Mouse (Mus musculus) kidney, postnatal 36 days (tissue): ENCODE measurements around the gene Hoxc4.

Experiments
- DNase-seq, 2 experiments: peaks; one replicate each; pipeline ENCODE4 v3.0.0; 2021 to 2022; ENCODE audit warnings: mixed read lengths in 2 of 2

Hoxc4 gene

GRCm38 (mm10) chr15:102990461-102991397 is 28.0 kb upstream of the Hoxc4 start, which contains the start of gene Hoxc8:
Gene Hoxc8 (plus strand): TSS chr15:102990607.
- DNase-seq: peak in 1 of 2 experiments; percentile 69

GRCm38 (mm10) chr15:102991782-102992181 is 27.0 kb upstream of the Hoxc4 start:
- DNase-seq: no peak

GRCm38 (mm10) chr15:102992206-102992605 is 26.5 kb upstream of the Hoxc4 start:
- DNase-seq: no peak

GRCm38 (mm10) chr15:102992863-102993262 is 25.9 kb upstream of the Hoxc4 start:
- no peak for DNase-seq

- no peak for DNase-seq
Measured at GRCm38 (mm10) chr15:102996548-102996947, 22.2 kb upstream of the Hoxc4 start.

GRCm38 (mm10) chr15:102997431-102997830 is 21.3 kb upstream of the Hoxc4 start:
- no peak for DNase-seq

- peak; percentile 61 to 80 for DNase-seq
Measured at GRCm38 (mm10) chr15:102997939-102998355, 20.8 kb upstream of the Hoxc4 start, which contains the start of gene Hoxc6. Gene Hoxc6 (plus strand): TSS chr15:102998257.

GRCm38 (mm10) chr15:102998608-102999182 is 20.0 kb upstream of the Hoxc4 start:
- no peak for DNase-seq

- DNase-seq: peak; percentile 92 to 94
Measured at GRCm38 (mm10) chr15:102999183-102999831, 19.4 kb upstream of the Hoxc4 start.

- DNase-seq: peak in 1 of 2 experiments; percentile 54
Measured at GRCm38 (mm10) chr15:102999955-103000354, 18.8 kb upstream of the Hoxc4 start.

- DNase-seq: no peak
Measured at GRCm38 (mm10) chr15:103000501-103000901, 18.2 kb upstream of the Hoxc4 start.

- no peak for DNase-seq
Measured at GRCm38 (mm10) chr15:103001370-103001769, 17.4 kb upstream of the Hoxc4 start.

- DNase-seq: peak in 1 of 2 experiments; percentile 70
Measured at GRCm38 (mm10) chr15:103002156-103002555, 16.6 kb upstream of the Hoxc4 start.

GRCm38 (mm10) chr15:103002821-103003448 is 15.8 kb upstream of the Hoxc4 start:
- DNase-seq: peak in 1 of 2 experiments; percentile 51

- DNase-seq: peak in 1 of 2 experiments; percentile 56
Measured at GRCm38 (mm10) chr15:103005308-103005707, 13.4 kb upstream of the Hoxc4 start.

- DNase-seq: no peak
Measured at GRCm38 (mm10) chr15:103005797-103006196, 12.9 kb upstream of the Hoxc4 start.

- DNase-seq: no peak
Measured at GRCm38 (mm10) chr15:103006326-103006725, 12.4 kb upstream of the Hoxc4 start.

- DNase-seq: peak in 1 of 2 experiments; percentile 52
Measured at GRCm38 (mm10) chr15:103009265-103010111, 9.2 kb upstream of the Hoxc4 start.

GRCm38 (mm10) chr15:103010112-103010846 is 8.5 kb upstream of the Hoxc4 start:
- no peak for DNase-seq

GRCm38 (mm10) chr15:103010847-103011555 is 7.7 kb upstream of the Hoxc4 start:
- DNase-seq: no peak
